8 mouse cellular contexts compared by ENCODE assay signal in genomic region chr11:88098021-88098729, GRCm38 (mm10). TPM values are rescaled to one million over a fixed set of nuclear protein-coding genes. Genes with fewer than 3 reads are reported as not detected.
DNase-seq lines count a peak whose midpoint lies in the region; ATAC-seq and TF ChIP-seq lines count a peak whose summit lies in the region.

Cuedc1 (plus strand) TSS chr11:88098058.

- H3K4me3 ChIP-seq in bone marrow, adult 2 months (replicated peaks; ENCODE audit: control insufficient read depth, low read depth, low read length), result peak within 1 kb of the TSS; percentile 34
- H3K4me3 ChIP-seq in heart, adult 2 months, result peak within 1 kb of the TSS; percentile 80
- peak within 1 kb of the TSS; percentile 89 for H3K4me3 ChIP-seq in neural tube, embryonic 12.5 days

- peaks cover 4% of the 10 kb centered on the region for H3K4me1 ChIP-seq in bone marrow, adult 2 months (ENCODE audit: control insufficient read depth, insufficient read depth, low read length)
- peaks cover 10% of the 10 kb centered on the region for H3K4me1 ChIP-seq in heart, adult 2 months (ENCODE audit: control insufficient read depth, insufficient read depth, low read length)
- H3K4me1 ChIP-seq in neural tube, embryonic 12.5 days, result peaks cover 32% of the 10 kb centered on the region

- intact Hi-C loops in heart, adult 2 months (cut with DNase I), result loop anchor here (2.0 kb wide), 3 partner anchors 21 to 65 kb away; no protein-coding TSS in a partner anchor

- TF ChIP-seq EP300 in heart, adult 2 months (IDR thresholded peaks at IDR 0.05; ENCODE audit: insufficient read depth, low read depth, low read length), result no peak

- peak within 1 kb of the TSS; percentile 99 for H3K9ac ChIP-seq in heart, adult 2 months (ENCODE audit: low read depth, low read length)
- H3K9ac ChIP-seq in neural tube, embryonic 12.5 days, result peak within 1 kb of the TSS; percentile 99

- peaks cover 2% of the 10 kb centered on the region; the same call in 1 of the 2 replicates for H3K36me3 ChIP-seq in heart, adult 2 months (ENCODE audit: control insufficient read depth, insufficient read depth, low read length)
- H3K36me3 ChIP-seq in neural tube, embryonic 12.5 days, result no peaks in the 10 kb centered on the region

- no peaks in the 10 kb centered on the region for H3K27me3 ChIP-seq in heart, adult 2 months (ENCODE audit: control insufficient read depth, insufficient read depth, low read length)
- no peaks in the 10 kb centered on the region for H3K27me3 ChIP-seq in neural tube, embryonic 12.5 days (replicated peaks)

- no peak for TF ChIP-seq CTCF in bone marrow, adult 2 months (IDR thresholded peaks at IDR 0.05; ENCODE audit: control insufficient read depth, insufficient read depth, low read length)
- TF ChIP-seq CTCF in heart, adult 2 months (IDR thresholded peaks at IDR 0.05), result no peak

- ATAC-seq in neural tube, embryonic 12.5 days (ENCODE audit: low FRiP score, low read depth), result no peak
- no peak for ATAC-seq in megakaryocyte-erythroid progenitor cell, adult 5-6 weeks (replicated peaks; ENCODE audit: low FRiP score, low TSS enrichment, poor library complexity, severe bottlenecking)

- H3K4me2 ChIP-seq in neural tube, embryonic 12.5 days (replicated peaks), result peak within 1 kb of the TSS; percentile 84

- no peak for TF ChIP-seq POLR2A in bone marrow, adult 2 months (IDR thresholded peaks at IDR 0.05; ENCODE audit: borderline replicate concordance, control insufficient read depth, low read depth, low read length)
- peak; percentile 40; the same call in 1 of the 2 replicates for TF ChIP-seq POLR2A in heart, adult 2 months (IDR thresholded peaks at IDR 0.05; ENCODE audit: insufficient read depth, low read depth, low read length)

- H3K27ac ChIP-seq in bone marrow, adult 2 months (ENCODE audit: control insufficient read depth, insufficient read depth, low read depth, low read length, poor library complexity), result 0 out of 2 replicates have a peak within 1 kb of the TSS, but pooled peaks have one; percentile 5
- H3K27ac ChIP-seq in heart, adult 2 months, result peak within 1 kb of the TSS; percentile 100
- H3K27ac ChIP-seq in neural tube, embryonic 12.5 days, result peak within 1 kb of the TSS; percentile 87; the same call in 1 of the 2 replicates

- no peak for DNase-seq in layer of hippocampus, adult 18-20 months (ENCODE audit: low spot score in 2 of 2)
- DNase-seq in layer of hippocampus, adult 9-10 months (ENCODE audit: low spot score), result no peak
- peak in 1 of 2 experiments; percentile 31 for DNase-seq in heart, adult 2 months
- DNase-seq in layer of hippocampus, postnatal 36 days, result no peak
- no peak for DNase-seq in thymus, postnatal 4 days

- WGBS in bone marrow, adult 2 months, result 38% methylated on average over 17 of the region's 17 CpGs
- 28% methylated on average over 17 of the region's 17 CpGs for WGBS in heart, adult 2 months
- 28% methylated on average over 17 of the region's 17 CpGs for WGBS in neural tube, embryonic 12.5 days

- H3K79me2 ChIP-seq in heart, adult 2 months (replicated peaks; ENCODE audit: control insufficient read depth, insufficient read depth, low read length), result peaks cover 1% of the 10 kb centered on the region; the same call in 1 of the 2 replicates

- H3K9me3 ChIP-seq in neural tube, embryonic 12.5 days, result no peaks in the 10 kb centered on the region

RNA-seq across cellular contexts. Expression of gene Cuedc1, which starts in this region (rescaled TPM):
- 10 to 100 TPM; 27.9 to 31.8 TPM for total RNA-seq in layer of hippocampus, adult 18-20 months (2021)
- polyA plus RNA-seq in bone marrow, adult 2 months (2011; ENCODE audit: insufficient read depth, insufficient read length, low replicate concordance, missing spikeins), result 14.4 and 15.9 TPM in 2 replicates
- total RNA-seq in heart, adult 2 months (2021), result 10 to 100 TPM; 49.8 to 55.0 TPM
- 36.2 and 38.7 TPM in 2 replicates for polyA plus RNA-seq in heart, adult 2 months (2012; rRNA removed)
- 10 to 100 TPM; 27.9 to 31.4 TPM for total RNA-seq in layer of hippocampus, postnatal 36 days (2021)
- polyA plus RNA-seq in neural tube, embryonic 12.5 days (2016; fragmentation: Nextera tagmentation; extraction: Ambion mirVana), result 50.2 and 50.7 TPM in 2 replicates
- total RNA-seq in megakaryocyte-erythroid progenitor cell, adult 5-6 weeks (2014; fragmentation: Nextera tagmentation), result 1.7 and 2.3 TPM in 2 replicates
- total RNA-seq in megakaryocyte-erythroid progenitor cell, adult 5-6 weeks (2017), result 0.19 and 2.8 TPM in 2 replicates

Comparison
In these comparisons a context has a peak if more than half of its experiments do, and no peak if none do; other contexts are left out.
1. RNA of gene Cuedc1 (total RNA-seq): 49.8 to 55.0 TPM in heart, adult 2 months, 27.9 to 31.8 TPM in layer of hippocampus, adult 18-20 months and 27.9 to 31.4 TPM in layer of hippocampus, postnatal 36 days; 0.19 to 2.8 TPM in megakaryocyte-erythroid progenitor cell, adult 5-6 weeks; every median in the first group is over 4 times any median in the second.
2. H3K27ac ChIP-seq: peak in every context shown above with its lines; median percentile 100 in heart, adult 2 months; 87 in neural tube, embryonic 12.5 days; 5 in bone marrow, adult 2 months.
3. H3K4me3 ChIP-seq: peak in every context shown above with its lines; median percentile 89 in neural tube, embryonic 12.5 days; 80 in heart, adult 2 months; 34 in bone marrow, adult 2 months.